Mouse (Mus musculus) intestine, embryonic 14.5 days (tissue): ENCODE measurements at regions not wholly inside any gene's neighbourhood (a gene's known extent, or its start where the extent isn't known, plus 50 kb on each side); places are given as distances from the start of the nearest gene placed in this dataset.
A peak's percentile ranks its signal among the peaks of the same experiment; 100 is the strongest.

Source experiments
- ATAC-seq: fragments of 200-750 bp; cut with Nextera tagmentation; replicated peaks from 2 replicates; pipeline ENCODE4 v1.8.0; 2017; ENCODE audit warnings: low read depth, moderate number of reproducible peaks, moderate TSS enrichment, moderate library complexity; ENCODE audit not compliant: low FRiP score, low TSS enrichment
- DNase-seq: peaks from one replicate; pipeline ENCODE4 v3.0.0-alpha.2; 2018; ENCODE audit warnings: low spot score
- H3K27ac ChIP-seq: fragments of 300-500 bp; sonication (generic); 2 replicates; pipeline ENCODE4 v1.5.1; 2014; ENCODE audit warnings: low read depth, mild to moderate bottlenecking, control low read depth
- H3K27me3 ChIP-seq: fragments of 300-500 bp; sonication (generic); replicated peaks from 2 replicates; pipeline ENCODE4 v1.6.1; 2014; ENCODE audit warnings: low read length, control low read depth; ENCODE audit not compliant: control insufficient read depth, insufficient read depth
- H3K36me3 ChIP-seq: fragments of 300-500 bp; sonication (generic); 2 replicates; pipeline ENCODE4 v1.6.1; 2014; ENCODE audit warnings: low read length, control low read depth; ENCODE audit not compliant: control insufficient read depth, insufficient read depth
- H3K4me1 ChIP-seq: fragments of 300-500 bp; sonication (generic); replicated peaks from 2 replicates; pipeline ENCODE4 v1.6.1; 2014; ENCODE audit warnings: low read length, control low read depth, mixed read lengths; ENCODE audit not compliant: control insufficient read depth, insufficient read depth
- H3K4me2 ChIP-seq: fragments of 300-500 bp; sonication (generic); 2 replicates; pipeline ENCODE4 v1.6.1; 2014; ENCODE audit warnings: low read length
- H3K4me3 ChIP-seq: fragments of 300-500 bp; sonication (generic); 2 replicates; pipeline ENCODE4 v1.5.1; 2014; ENCODE audit warnings: low read depth, low read length, control low read depth, mixed read lengths
- H3K9ac ChIP-seq: fragments of 300-500 bp; sonication (generic); 2 replicates; pipeline ENCODE4 v1.6.1; 2014; ENCODE audit warnings: mild to moderate bottlenecking, low read length
- H3K9me3 ChIP-seq: fragments of 300-500 bp; sonication (generic); 2 replicates; pipeline ENCODE4 v1.6.1; 2016; ENCODE audit warnings: low read length, control low read depth; ENCODE audit not compliant: control insufficient read depth
- WGBS: fragments of 180-500 bp; shearing (Covaris S2); extraction: QIAGEN DNeasy Blood & Tissue Kit; methylation state at CpG from one replicate; pipeline ENCODE4 v1.1.7; 2014; 5-methylcytosine and 5-hydroxymethylcytosine counted together

GRCm38 (mm10) chr12:69455566-69455965 is 83.3 kb upstream of the Gm9887 start:
- Histone ChIP-seq H3K4me2 (no peak overlapping the region), H3K4me1 (peaks cover 12% of the 10 kb centered on the region), H3K4me3 (no peak overlapping the region), H3K9ac (no peak overlapping the region), H3K27ac (no peak overlapping the region), H3K36me3 (no peaks in the 10 kb centered on the region), H3K9me3 (no peaks in the 10 kb centered on the region; the same call in 1 of the 2 replicates), H3K27me3 (no peaks in the 10 kb centered on the region)
- 62% methylated on average over 5 of the region's 5 CpGs for WGBS
- no peak for DNase-seq
- no peak for ATAC-seq

GRCm38 (mm10) chr12:69453544-69453943 is 81.3 kb upstream of the Gm9887 start:
- DNase-seq = no peak
- H3K4me1 ChIP-seq = peaks cover 10% of the 10 kb centered on the region
- H3K27ac ChIP-seq = no peak overlapping the region
- no peaks in the 10 kb centered on the region for H3K36me3 ChIP-seq
- WGBS = 83% methylated on average over 6 of the region's 6 CpGs
- no peak for ATAC-seq
- no peak overlapping the region for H3K4me3 ChIP-seq
- no peaks in the 10 kb centered on the region for H3K27me3 ChIP-seq
- H3K9me3 ChIP-seq = no peaks in the 10 kb centered on the region; the same call in 1 of the 2 replicates
- H3K4me2 ChIP-seq = no peak overlapping the region
- H3K9ac ChIP-seq = no peak overlapping the region

GRCm38 (mm10) chr12:69452986-69453385 is 80.7 kb upstream of the Gm9887 start:
- H3K27me3 ChIP-seq = no peaks in the 10 kb centered on the region
- H3K4me1 ChIP-seq = peaks cover 10% of the 10 kb centered on the region
- H3K27ac ChIP-seq = no peak overlapping the region
- H3K36me3 ChIP-seq = no peaks in the 10 kb centered on the region
- WGBS = 91% methylated on average over 10 of the region's 10 CpGs
- DNase-seq (no peak), ATAC-seq (no peak)
- H3K9ac ChIP-seq = no peak overlapping the region
- no peaks in the 10 kb centered on the region; the same call in 1 of the 2 replicates for H3K9me3 ChIP-seq
- no peak overlapping the region for H3K4me2 ChIP-seq
- no peak overlapping the region for H3K4me3 ChIP-seq

GRCm38 (mm10) chr12:69451110-69451509 is 78.9 kb upstream of the Gm9887 start:
- DNase-seq = no peak
- no peak overlapping the region for H3K27ac ChIP-seq

GRCm38 (mm10) chr12:69447962-69448767 is 75.9 kb upstream of the Gm9887 start:
- 0 out of 2 replicates have a peak overlapping the region, but pooled peaks have one; percentile 6 for H3K4me3 ChIP-seq
- no peak overlapping the region; the same call in 1 of the 2 replicates for H3K9ac ChIP-seq

More at GRCm38 (mm10) chr12:69451110-69451509, 78.9 kb upstream of the Gm9887 start:
- Histone ChIP-seq H3K36me3 (no peaks in the 10 kb centered on the region), H3K4me2 (no peak overlapping the region), H3K9ac (no peak overlapping the region), H3K27me3 (no peaks in the 10 kb centered on the region), H3K4me1 (peaks cover 25% of the 10 kb centered on the region), H3K9me3 (no peaks in the 10 kb centered on the region; the same call in 1 of the 2 replicates), H3K4me3 (no peak overlapping the region)
- 35% methylated on average over 6 of the region's 6 CpGs for WGBS
- ATAC-seq = no peak; the same call in 1 of the 2 replicates

GRCm38 (mm10) chr12:69447322-69447827 is 75.1 kb upstream of the Gm9887 start:
- Histone ChIP-seq H3K9ac (0 out of 2 replicates have a peak overlapping the region, but pooled peaks have one; percentile 16), H3K4me1 (peaks cover 27% of the 10 kb centered on the region), H3K9me3 (no peaks in the 10 kb centered on the region), H3K27ac (peak overlapping the region; percentile 34), H3K36me3 (no peaks in the 10 kb centered on the region), H3K27me3 (no peaks in the 10 kb centered on the region), H3K4me3 (0 out of 2 replicates have a peak overlapping the region, but pooled peaks have one; percentile 6), H3K4me2 (peak overlapping the region; percentile 45)
- DNase-seq = no peak
- ATAC-seq = no peak
- WGBS = 33% methylated on average over 9 of the region's 9 CpGs

More at GRCm38 (mm10) chr12:69447962-69448767, 75.9 kb upstream of the Gm9887 start:
- H3K4me1 ChIP-seq = peaks cover 27% of the 10 kb centered on the region
- no peaks in the 10 kb centered on the region for H3K36me3 ChIP-seq
- ATAC-seq (no peak), DNase-seq (no peak)
- H3K27me3 ChIP-seq = no peaks in the 10 kb centered on the region
- peak overlapping the region; percentile 34 for H3K27ac ChIP-seq
- peak overlapping the region; percentile 45 for H3K4me2 ChIP-seq
- H3K9me3 ChIP-seq = no peaks in the 10 kb centered on the region
- 31% methylated on average over 14 of the region's 14 CpGs for WGBS

- Histone ChIP-seq H3K27me3 (no peaks in the 10 kb centered on the region), H3K27ac (peak overlapping the region; percentile 34), H3K36me3 (no peaks in the 10 kb centered on the region), H3K9ac (0 out of 2 replicates have a peak overlapping the region, but pooled peaks have one; percentile 16), H3K9me3 (no peaks in the 10 kb centered on the region), H3K4me2 (peak overlapping the region; percentile 45), H3K4me3 (0 out of 2 replicates have a peak overlapping the region, but pooled peaks have one; percentile 6), H3K4me1 (peaks cover 27% of the 10 kb centered on the region)
- ATAC-seq = peak; percentile 78
- 11% methylated on average over 17 of the region's 17 CpGs for WGBS
- DNase-seq = peak; percentile 87
Observed at GRCm38 (mm10) chr12:69446468-69447321, 74.4 kb upstream of the Gm9887 start.

GRCm38 (mm10) chr12:69446085-69446467 is 73.8 kb upstream of the Gm9887 start:
- Histone ChIP-seq H3K4me3 (0 out of 2 replicates have a peak overlapping the region, but pooled peaks have one; percentile 6), H3K27me3 (no peaks in the 10 kb centered on the region), H3K27ac (peak overlapping the region; percentile 34), H3K4me2 (peak overlapping the region; percentile 45), H3K4me1 (peaks cover 27% of the 10 kb centered on the region), H3K36me3 (no peaks in the 10 kb centered on the region), H3K9ac (no peak overlapping the region), H3K9me3 (no peaks in the 10 kb centered on the region)
- DNase-seq = no peak
- WGBS = 25% methylated on average over 10 of the region's 10 CpGs
- ATAC-seq = no peak
